Mouse (Mus musculus) limb, embryonic 11.5 days (tissue): ENCODE data around the gene Xpo1. TPM values are rescaled to one million over a fixed set of nuclear protein-coding genes. Genes with fewer than 3 reads are reported as not detected.

Experiments
- ATAC-seq: fragments of 200-750 bp; cut with Nextera tagmentation; 2 replicates; pipeline ENCODE4 v1.8.0; 2017; ENCODE audit warnings: low read depth; ENCODE audit not compliant: insufficient number of reproducible peaks, low FRiP score, low TSS enrichment
- DNase-seq: peaks from one replicate; pipeline ENCODE4 v3.0.0-alpha.2; 2015; ENCODE audit warnings: low spot score
- H3K27ac ChIP-seq: fragments of 300-500 bp; sonication (generic); replicated peaks from 2 replicates; pipeline ENCODE4 v1.5.1; 2014; ENCODE audit warnings: low read depth, mild to moderate bottlenecking, low read length
- H3K27me3 ChIP-seq: fragments of 300-500 bp; sonication (generic); 2 replicates; pipeline ENCODE4 v1.6.1; 2014; ENCODE audit warnings: mild to moderate bottlenecking, low read length, mixed read lengths; ENCODE audit not compliant: control insufficient read depth, insufficient read depth
- H3K36me3 ChIP-seq: fragments of 300-500 bp; sonication (generic); 2 replicates; pipeline ENCODE4 v1.6.1; 2014; ENCODE audit warnings: mild to moderate bottlenecking, low read length, moderate library complexity, mixed read lengths; ENCODE audit not compliant: control insufficient read depth, insufficient read depth
- H3K4me1 ChIP-seq: fragments of 300-500 bp; sonication (generic); 2 replicates; pipeline ENCODE4 v1.6.1; 2014; ENCODE audit warnings: low read length, mixed read lengths; ENCODE audit not compliant: control insufficient read depth, insufficient read depth
- H3K4me2 ChIP-seq: fragments of 300-500 bp; sonication (generic); 2 replicates; pipeline ENCODE4 v1.6.1; 2014; ENCODE audit warnings: low read depth, mild to moderate bottlenecking, moderate library complexity; ENCODE audit not compliant: severe bottlenecking
- H3K4me3 ChIP-seq: fragments of 300-500 bp; sonication (generic); 2 replicates; pipeline ENCODE4 v1.5.1; 2014; ENCODE audit warnings: low read depth, low read length
- H3K9ac ChIP-seq: fragments of 300-500 bp; sonication (generic); 2 replicates; pipeline ENCODE4 v1.6.1; 2014; ENCODE audit warnings: mild to moderate bottlenecking, low read length
- H3K9me3 ChIP-seq: fragments of 300-500 bp; sonication (generic); 2 replicates; pipeline ENCODE4 v1.6.1; 2016; ENCODE audit warnings: low read length; ENCODE audit not compliant: control insufficient read depth
- WGBS: fragments of 180-500 bp; shearing (Covaris S2); extraction: QIAGEN DNeasy Blood & Tissue Kit; methylation state at CpG from one replicate; pipeline ENCODE4 v1.1.7; 2014; 5-methylcytosine and 5-hydroxymethylcytosine counted together
- polyA plus RNA-seq: library from polyadenylated mRNA; unstranded; fragments of >200 nt; fragmentation: Nextera tagmentation; extraction: Ambion mirVana; gene quantifications from 2 replicates; pipeline ENCODE4 v1.2.1, GENCODE M21; 2014

Xpo1 gene
- polyA plus RNA-seq, 1 experiment from 2014 or later = 179 TPM

GRCm38 (mm10) chr11:23256194-23256802 lies 457 bp downstream of the Xpo1 start:
- H3K4me3 ChIP-seq = peak overlapping the region; percentile 95

DNA sequence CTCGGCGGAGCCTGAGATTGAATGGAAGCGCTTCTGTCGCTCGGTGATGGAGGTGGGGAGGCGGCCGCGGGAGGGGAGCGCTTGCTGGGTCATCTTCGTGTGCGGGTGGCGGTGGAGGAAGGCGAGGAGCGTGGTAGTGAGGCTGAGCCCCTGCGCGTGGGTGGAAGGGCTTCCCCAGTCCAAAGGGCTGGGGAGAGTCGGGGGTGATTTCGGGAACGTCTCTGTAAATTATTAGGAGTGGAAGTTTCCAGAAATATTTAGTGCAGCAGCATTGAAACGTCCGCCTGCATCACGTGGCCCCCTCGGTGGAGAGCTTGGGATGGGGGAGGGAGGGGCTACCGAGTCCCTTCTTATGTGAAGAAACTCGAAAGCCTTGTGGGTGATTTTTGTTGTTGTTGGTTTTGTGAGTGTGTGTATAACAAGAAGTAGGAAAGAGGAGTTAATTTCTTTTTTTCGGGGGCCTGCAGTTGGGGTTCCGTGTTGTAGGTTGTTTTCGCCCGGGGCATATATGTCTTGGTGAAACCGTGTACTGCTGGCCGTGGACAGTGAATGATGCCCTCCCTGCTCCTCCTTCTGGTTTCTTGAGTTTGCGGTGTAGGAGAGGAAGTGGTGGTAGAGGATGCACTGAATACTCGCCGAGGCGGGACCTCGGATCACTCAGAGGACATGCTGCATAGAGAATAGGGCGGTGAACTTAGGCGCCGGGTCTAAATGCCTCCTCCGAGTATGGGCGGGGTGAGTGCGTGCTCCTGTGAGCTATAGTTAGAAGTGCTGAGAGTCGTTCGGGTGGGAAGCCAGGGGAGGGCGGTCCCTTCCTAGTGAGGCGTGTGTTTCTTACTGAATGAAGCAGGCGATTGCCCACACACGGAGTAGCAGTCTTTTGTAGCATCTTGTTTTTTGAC lies 1.2 kb downstream of the Xpo1 start:
- ATAC-seq = no peak
- peak overlapping the region; percentile 95 for H3K4me3 ChIP-seq
- H3K4me2 ChIP-seq = peak overlapping the region; percentile 68
- no peaks in the 10 kb centered on the region for H3K36me3 ChIP-seq
- DNase-seq = peak; percentile 78
- H3K4me1 ChIP-seq = no peaks in the 10 kb centered on the region
- peak overlapping the region; percentile 100 for H3K27ac ChIP-seq
- H3K9ac ChIP-seq = peak overlapping the region; percentile 100
- 0% methylated on average over 48 of the region's 48 CpGs for WGBS
- H3K27me3 ChIP-seq = no peaks in the 10 kb centered on the region
- H3K9me3 ChIP-seq = no peaks in the 10 kb centered on the region

More at GRCm38 (mm10) chr11:23256194-23256802, 457 bp downstream of the Xpo1 start:
- peak; percentile 14; the same call in 1 of the 2 replicates for ATAC-seq
- peak overlapping the region; percentile 68; the same call in 1 of the 2 replicates for H3K4me2 ChIP-seq
- H3K4me1 ChIP-seq = no peaks in the 10 kb centered on the region
- peak overlapping the region; percentile 100 for H3K9ac ChIP-seq
- no peak for DNase-seq
- no peaks in the 10 kb centered on the region for H3K27me3 ChIP-seq
- peak overlapping the region; percentile 100 for H3K27ac ChIP-seq
- under 1% methylated on average over 34 of the region's 51 CpGs for WGBS
- no peaks in the 10 kb centered on the region for H3K36me3 ChIP-seq
- H3K9me3 ChIP-seq = no peaks in the 10 kb centered on the region

GRCm38 (mm10) chr11:23259073-23259472 lies 3.2 kb downstream of the Xpo1 start:
- ATAC-seq (no peak), DNase-seq (no peak)
- no peaks in the 10 kb centered on the region for H3K9me3 ChIP-seq
- H3K4me3 ChIP-seq = 0 out of 2 replicates have a peak overlapping the region, but pooled peaks have one; percentile 6
- no peaks in the 10 kb centered on the region for H3K27me3 ChIP-seq
- WGBS = 93% methylated on average over 4 of the region's 4 CpGs
- H3K9ac ChIP-seq = no peak overlapping the region
- no peaks in the 10 kb centered on the region for H3K4me1 ChIP-seq
- H3K4me2 ChIP-seq = peak overlapping the region; percentile 22; the same call in 1 of the 2 replicates
- H3K27ac ChIP-seq = no peak overlapping the region
- peaks cover 7% of the 10 kb centered on the region; the same call in 1 of the 2 replicates for H3K36me3 ChIP-seq

GRCm38 (mm10) chr11:23259481-23259880 lies 3.6 kb downstream of the Xpo1 start:
- Histone ChIP-seq H3K4me2 (no peak overlapping the region), H3K9me3 (no peaks in the 10 kb centered on the region), H3K4me1 (no peaks in the 10 kb centered on the region), H3K4me3 (no peak overlapping the region), H3K27me3 (no peaks in the 10 kb centered on the region), H3K36me3 (peaks cover 9% of the 10 kb centered on the region; the same call in 1 of the 2 replicates), H3K9ac (no peak overlapping the region), H3K27ac (no peak overlapping the region)
- ATAC-seq (no peak), DNase-seq (no peak)
- WGBS = 81% methylated on average over 1 of the region's 1 CpGs

- Histone ChIP-seq H3K9me3 (no peaks in the 10 kb centered on the region), H3K4me1 (no peaks in the 10 kb centered on the region), H3K36me3 (peaks cover 11% of the 10 kb centered on the region; the same call in 1 of the 2 replicates), H3K9ac (no peak overlapping the region), H3K4me2 (no peak overlapping the region), H3K4me3 (no peak overlapping the region), H3K27me3 (no peaks in the 10 kb centered on the region), H3K27ac (no peak overlapping the region)
- ATAC-seq = no peak
- 94% methylated on average over 1 of the region's 1 CpGs for WGBS
- DNase-seq = no peak
Observed at GRCm38 (mm10) chr11:23260186-23260585, 4.3 kb downstream of the Xpo1 start.

GRCm38 (mm10) chr11:23261490-23261889 lies 5.6 kb downstream of the Xpo1 start:
- no peaks in the 10 kb centered on the region for H3K9me3 ChIP-seq
- no peak overlapping the region for H3K27ac ChIP-seq
- H3K27me3 ChIP-seq = no peaks in the 10 kb centered on the region
- no peaks in the 10 kb centered on the region for H3K4me1 ChIP-seq
- ATAC-seq = no peak
- peaks cover 15% of the 10 kb centered on the region; the same call in 1 of the 2 replicates for H3K36me3 ChIP-seq
- no peak overlapping the region for H3K4me2 ChIP-seq
- no peak for DNase-seq
- no peak overlapping the region for H3K4me3 ChIP-seq
- H3K9ac ChIP-seq = no peak overlapping the region
- 84% methylated on average over 3 of the region's 3 CpGs for WGBS

GRCm38 (mm10) chr11:23264949-23265348 lies 9.1 kb downstream of the Xpo1 start:
- ATAC-seq (no peak), DNase-seq (no peak)
- H3K4me1 ChIP-seq = no peaks in the 10 kb centered on the region
- no peaks in the 10 kb centered on the region for H3K27me3 ChIP-seq
- H3K9ac ChIP-seq = no peak overlapping the region
- no peaks in the 10 kb centered on the region for H3K9me3 ChIP-seq
- no peak overlapping the region for H3K4me2 ChIP-seq
- H3K27ac ChIP-seq = no peak overlapping the region
- no peak overlapping the region for H3K4me3 ChIP-seq
- peaks cover 19% of the 10 kb centered on the region; the same call in 1 of the 2 replicates for H3K36me3 ChIP-seq

GRCm38 (mm10) chr11:23271770-23272724 lies 16.2 kb downstream of the Xpo1 start:
- H3K4me1 ChIP-seq = no peaks in the 10 kb centered on the region
- ATAC-seq = no peak
- H3K9me3 ChIP-seq = no peaks in the 10 kb centered on the region
- H3K36me3 ChIP-seq = peaks cover 23% of the 10 kb centered on the region
- DNase-seq = no peak
- no peak overlapping the region for H3K27ac ChIP-seq
- no peak overlapping the region for H3K9ac ChIP-seq
- no peak overlapping the region for H3K4me2 ChIP-seq
- H3K27me3 ChIP-seq = no peaks in the 10 kb centered on the region
- WGBS = 86% methylated on average over 4 of the region's 4 CpGs
- H3K4me3 ChIP-seq = no peak overlapping the region
